Mouse (Mus musculus) frontal cortex, postnatal 10 days (tissue): ENCODE data around the gene Cerk.
A peak's percentile ranks its signal among the peaks of the same experiment; 100 is the strongest.
"Not testable (repeated sequence)": the region's sequence is repeated elsewhere in the genome, so short reads cannot be mapped to it uniquely, and the experiment has no call there.

Source experiments
- DNase-seq, 2 experiments: peaks; one replicate each; pipeline ENCODE4 v3.0.0; 2022; ENCODE audit warnings: low spot score in 2 of 2, mixed read lengths in 1 of 2

Gene Cerk

DNA sequence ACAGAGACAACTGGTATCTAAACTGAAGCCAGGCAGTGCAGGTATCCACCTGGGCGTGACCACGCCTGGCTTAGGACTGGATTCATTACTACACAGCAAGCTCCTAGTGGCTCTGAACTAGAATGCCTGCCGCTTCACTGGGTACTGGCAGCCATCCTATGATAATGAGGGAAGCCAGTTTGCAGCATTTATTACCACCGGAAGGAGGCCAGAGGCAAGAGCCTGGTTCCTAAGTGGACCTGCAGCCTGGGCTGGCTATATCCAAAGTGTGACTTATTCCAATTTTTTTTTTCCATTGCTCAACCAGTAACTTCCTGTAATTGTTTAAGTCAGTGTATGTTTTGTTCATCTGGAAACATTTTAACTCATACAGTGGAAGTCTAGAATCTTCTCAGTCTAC is 20.4 kb upstream of the Cerk start:
- DNase-seq = no peak

DNA sequence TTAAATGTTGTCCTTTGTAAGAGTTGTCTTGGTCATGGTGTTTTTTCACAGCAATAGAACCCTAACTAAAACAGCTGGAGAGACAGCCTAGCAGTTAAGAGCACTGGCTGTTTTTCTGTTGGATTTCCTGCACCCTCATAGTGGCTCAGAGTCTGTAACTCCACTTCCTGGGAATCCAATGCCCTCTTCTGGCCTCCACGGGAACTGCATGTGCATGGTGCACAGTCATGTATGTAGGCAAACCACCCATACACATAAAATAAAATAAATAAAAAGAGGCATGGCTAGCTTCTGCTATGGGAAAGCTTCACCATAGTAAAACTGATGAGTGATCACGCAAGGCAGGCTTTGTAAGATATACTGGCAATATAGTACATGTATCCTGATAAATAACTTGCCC is 19.4 kb upstream of the Cerk start:
- no peak for DNase-seq

- no peak for DNase-seq
These were observed 18.1 kb upstream of the Cerk start for GRCm38 (mm10) chr15:86203942-86204561.

GRCm38 (mm10) chr15:86203292-86203793 is 17.4 kb upstream of the Cerk start:
- no peak for DNase-seq

DNA sequence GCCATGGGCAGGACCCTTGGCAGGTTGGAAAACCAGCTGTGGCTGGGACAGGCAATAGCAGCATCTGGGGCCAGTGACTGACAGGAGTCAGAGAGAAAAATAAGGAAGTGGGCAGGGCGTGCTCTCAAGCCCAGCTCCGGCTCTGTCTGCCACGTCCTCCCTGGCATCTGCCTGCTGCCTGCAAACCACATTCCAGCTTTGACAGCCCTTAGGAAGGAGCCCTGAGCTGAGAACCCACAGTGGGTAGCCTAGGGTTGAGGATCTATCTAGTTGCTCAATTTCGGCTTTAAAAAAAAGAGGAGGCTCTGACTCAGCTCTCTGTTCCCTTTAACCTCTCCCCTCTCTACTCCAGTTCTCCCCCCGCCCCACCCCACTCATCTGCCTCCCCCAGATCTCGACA is 16.7 kb upstream of the Cerk start:
- DNase-seq = no peak

DNA sequence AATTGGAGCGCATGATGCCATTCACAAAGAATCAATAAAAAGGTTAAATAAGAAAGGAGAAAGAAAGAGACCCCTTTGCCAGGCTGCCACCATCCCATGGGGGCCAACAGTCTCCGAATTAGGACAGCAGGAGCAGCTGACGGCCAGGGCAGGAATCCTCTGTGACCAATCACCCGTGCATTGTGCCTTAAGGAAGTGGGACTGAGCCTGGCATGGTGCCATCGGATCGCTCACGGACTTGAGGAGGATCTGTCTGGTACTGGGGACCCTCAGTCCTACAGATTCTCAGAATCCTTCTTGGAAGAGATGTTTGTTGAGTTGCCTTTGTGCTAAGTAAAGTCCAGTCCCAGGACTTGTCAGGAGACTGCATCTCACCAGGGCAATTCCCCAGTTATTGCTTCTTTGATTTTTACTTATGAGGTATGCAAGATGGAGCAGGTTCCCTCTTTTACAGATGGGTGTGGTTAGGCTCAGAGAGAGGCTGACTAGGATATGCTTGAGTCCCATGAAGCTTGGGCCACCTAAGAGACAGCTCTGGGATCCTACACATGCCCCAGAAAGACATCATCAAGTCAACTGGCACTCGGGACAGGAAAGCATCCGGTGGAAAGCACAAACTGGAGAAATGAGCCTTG is 15.9 kb upstream of the Cerk start:
- no peak for DNase-seq

- DNase-seq = no peak
These were observed 15.2 kb upstream of the Cerk start for GRCm38 (mm10) chr15:86201095-86201494.

DNA sequence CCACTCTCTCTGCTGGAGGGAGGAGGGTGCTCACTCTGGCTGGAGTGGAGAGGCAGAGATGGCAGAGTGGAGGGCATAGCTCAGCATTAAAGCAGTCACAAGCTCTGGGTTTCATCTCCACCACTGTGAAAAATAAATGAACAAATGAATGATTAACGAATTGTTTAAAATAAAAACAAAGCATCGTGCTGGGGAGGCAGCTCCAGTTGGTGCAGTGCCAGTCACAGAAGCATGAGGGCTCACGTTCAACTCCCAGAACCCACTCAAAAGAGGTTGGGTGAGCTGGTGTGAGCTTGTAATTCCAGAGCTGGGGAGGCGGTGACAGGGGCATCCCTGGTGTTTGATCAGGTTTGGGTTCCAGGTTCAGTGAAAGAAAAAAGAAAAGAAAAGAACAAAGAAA is 14.2 kb upstream of the Cerk start:
- DNase-seq = no peak

DNA sequence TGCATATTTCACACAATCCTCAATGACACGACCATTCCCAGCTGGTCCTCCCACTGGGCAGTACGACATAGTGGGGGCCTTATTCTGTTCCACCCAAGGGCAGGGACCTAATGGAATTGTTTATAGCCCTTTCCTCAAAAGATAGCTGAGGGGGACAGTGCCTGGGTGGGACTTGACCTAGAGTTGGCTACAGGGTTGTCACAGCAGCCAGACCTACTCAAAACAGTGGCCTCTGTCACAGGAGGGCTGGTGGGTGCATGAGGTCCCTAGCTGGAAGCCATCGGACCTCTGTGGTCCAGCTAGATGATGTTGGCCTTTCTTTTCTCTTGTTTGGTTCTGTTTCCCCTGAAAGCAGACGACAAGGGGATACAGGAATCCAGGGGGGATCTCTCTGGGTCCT is 13.5 kb upstream of the Cerk start:
- DNase-seq = no peak

- DNase-seq = no peak
These were observed 13.1 kb upstream of the Cerk start for GRCm38 (mm10) chr15:86199052-86199451.

DNA sequence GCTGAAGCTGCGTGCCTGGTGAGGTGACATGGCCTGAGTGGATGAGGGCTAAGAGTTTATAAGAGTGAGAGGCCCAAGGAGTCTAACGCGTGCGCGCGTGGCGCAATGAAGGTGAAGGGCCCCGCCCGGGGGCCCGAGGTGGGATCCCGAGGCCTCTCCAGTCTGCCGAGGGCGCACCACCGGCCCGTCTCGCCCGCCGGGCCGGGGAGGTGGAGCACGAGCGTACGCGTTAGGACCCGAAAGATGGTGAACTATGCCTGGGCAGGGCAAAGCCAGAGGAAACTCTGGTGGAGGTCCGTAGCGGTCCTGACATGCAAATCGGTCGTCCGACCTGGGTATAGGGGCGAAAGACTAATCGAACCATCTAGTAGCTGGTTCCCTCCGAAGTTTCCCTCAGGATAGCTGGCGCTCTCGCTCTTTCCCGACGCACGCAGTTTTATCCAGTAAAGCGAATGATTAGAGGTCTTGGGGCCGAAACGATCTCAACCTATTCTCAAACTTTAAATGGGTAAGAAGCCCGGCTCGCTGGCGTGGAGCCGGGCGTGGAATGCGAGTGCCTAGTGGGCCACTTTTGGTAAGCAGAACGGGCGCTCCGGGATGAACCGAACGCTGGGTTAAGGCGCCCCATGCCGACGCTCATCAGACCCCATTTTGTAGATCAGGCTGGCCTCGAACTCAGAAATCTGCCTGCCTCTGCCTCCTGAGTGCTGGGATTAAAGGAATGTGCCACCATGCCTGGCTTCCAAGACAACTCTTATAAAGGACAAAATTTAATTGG is 8.9 kb upstream of the Cerk start:
- DNase-seq = not testable (repeated sequence)

GRCm38 (mm10) chr15:86191933-86192332 is 6.0 kb upstream of the Cerk start:
- DNase-seq = no peak

- DNase-seq = no peak
These were observed 5.6 kb upstream of the Cerk start for GRCm38 (mm10) chr15:86191505-86191904.

GRCm38 (mm10) chr15:86190387-86190786 is 4.4 kb upstream of the Cerk start:
- no peak for DNase-seq

GRCm38 (mm10) chr15:86188746-86189470 is 3.0 kb upstream of the Cerk start:
- peak in 1 of 2 experiments; percentile 49 for DNase-seq

DNA sequence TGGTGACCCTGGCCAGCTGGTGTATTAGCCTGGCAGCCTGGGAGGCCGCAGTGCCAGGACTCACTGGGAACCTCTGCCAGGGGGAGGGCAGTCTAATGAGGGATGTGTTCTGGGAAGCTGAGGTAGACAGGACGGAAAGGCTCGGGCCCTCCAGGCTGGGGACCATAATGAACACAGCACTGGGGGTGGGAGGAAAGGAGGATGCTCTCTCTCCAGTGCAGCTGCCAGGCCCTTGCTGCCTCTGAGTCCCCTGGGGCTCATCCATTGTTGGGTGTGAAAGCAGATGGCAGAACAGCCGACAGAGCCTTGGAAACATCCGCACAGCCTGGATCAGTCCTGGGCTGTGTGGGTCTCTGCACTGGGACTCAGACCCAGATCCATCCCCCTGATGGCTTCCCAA is 2.2 kb upstream of the Cerk start:
- no peak for DNase-seq

GRCm38 (mm10) chr15:86186686-86187085 is 745 bp upstream of the Cerk start:
- DNase-seq = no peak

DNA sequence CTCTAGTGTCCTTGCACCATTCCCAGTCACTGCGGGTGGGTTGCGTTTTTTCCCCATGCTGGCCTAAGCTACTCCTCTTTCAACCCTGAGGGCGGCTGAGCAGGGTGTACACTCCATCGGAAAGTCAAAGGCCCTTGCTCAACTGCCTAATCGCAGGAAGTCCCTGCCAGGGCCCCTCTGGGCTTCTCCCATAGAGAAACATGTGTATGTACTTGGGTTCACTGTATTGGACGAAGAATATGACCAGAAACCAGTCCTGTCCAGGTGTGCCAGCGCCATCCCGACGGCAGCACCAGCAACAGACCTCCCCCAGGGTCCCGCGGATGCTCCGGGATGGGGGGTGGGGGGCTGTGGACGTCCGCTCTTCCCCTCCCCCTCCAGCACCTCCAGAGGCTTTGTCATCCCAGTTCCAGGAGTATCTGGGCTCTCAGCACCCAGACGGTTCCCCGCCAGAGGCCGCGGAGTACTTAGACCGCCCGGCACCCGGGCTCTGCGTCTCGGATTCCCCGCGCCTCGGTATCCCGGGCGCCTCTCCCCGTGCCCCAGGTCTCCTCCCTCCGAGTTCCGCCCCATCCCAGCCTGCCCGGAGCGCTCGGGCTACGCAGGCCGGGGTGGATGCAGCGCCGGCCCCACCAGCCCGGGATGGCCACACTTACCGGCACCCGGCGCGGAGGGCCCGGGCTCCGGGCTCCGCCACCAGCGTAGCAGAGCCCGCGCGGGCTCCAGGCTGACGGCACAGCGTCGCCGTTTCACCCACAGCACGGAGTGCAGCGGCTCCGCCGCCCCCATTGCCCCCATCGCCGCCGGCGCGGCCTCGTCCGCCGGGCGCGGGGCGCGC is 871 bp downstream of the Cerk start:
- DNase-seq = peak; percentile 40 to 49

- DNase-seq = no peak
These were observed 1.9 kb downstream of the Cerk start for GRCm38 (mm10) chr15:86184071-86184470.

DNA sequence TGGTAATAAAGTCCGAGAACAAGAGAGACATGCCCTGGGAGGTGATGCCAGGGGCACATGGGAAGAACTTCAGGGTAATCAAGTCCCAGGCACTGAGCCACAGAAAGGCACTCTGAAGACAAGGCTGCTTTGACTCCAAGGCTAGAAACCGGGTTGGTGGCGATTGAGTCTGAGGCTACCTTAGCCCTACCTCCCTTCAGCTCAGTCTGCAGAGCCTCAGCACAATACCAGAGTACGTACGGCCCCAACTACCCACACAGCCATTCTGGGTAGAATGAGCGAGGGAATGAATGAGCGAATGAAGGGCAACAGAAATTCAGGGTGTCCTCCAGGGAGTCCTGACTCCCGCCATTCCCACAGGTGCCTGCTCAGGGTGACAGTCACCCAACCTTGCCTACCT is 2.5 kb downstream of the Cerk start:
- DNase-seq = no peak

DNA sequence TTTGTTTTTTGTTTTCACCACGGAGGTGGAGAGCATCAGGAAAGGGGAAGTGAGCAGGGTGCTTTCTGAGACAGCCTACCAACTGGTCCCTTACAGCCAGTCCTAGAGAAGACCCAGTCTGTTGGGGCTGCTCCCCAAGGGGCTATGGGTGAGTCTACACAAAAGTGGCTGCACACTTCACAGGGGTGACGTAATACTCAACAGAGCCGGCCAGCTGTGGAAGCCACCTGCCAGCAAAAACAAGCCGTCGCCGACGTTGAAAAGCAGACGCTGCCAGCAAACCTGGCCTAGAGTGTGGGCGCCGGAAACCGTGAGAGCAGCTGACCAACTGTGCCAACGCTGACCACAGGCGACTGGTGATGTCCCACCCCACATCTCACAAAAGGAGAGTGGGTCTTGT is 3.3 kb downstream of the Cerk start:
- peak in 1 of 2 experiments; percentile 65 for DNase-seq
